Mouse (Mus musculus) B cell, adult 2 months (primary cell): Measurements from ENCODE around the gene Isg20.

ENCODE experiments used
- DNase-seq, 2 experiments: peaks; one replicate each; pipeline ENCODE4 v3.0.0; 2022

Gene Isg20

DNA sequence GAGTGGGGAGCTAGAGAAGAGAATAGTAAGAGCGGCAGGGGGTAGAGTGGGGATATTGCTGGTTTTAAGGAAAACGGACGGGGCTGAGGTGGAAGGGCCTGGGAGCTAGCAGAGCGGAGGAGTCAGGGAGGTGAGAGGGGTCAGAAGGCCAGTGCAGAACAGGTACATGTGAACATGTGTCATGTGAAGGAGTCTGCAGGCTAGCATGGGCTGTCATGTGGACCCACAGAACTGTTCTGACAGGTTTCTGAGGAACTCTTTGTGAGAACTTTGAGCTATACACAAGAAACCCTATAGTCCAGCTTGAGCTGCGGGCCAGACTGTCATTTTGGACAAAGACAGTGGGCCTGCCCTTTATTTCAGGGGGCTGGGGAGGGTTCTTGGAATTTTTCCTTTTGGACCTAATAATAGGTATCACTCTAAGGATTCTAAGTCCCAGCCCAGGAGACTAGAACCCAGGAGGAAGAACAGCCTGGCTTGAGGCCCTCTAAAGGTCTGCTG, at the start of gene Isg20:
Gene Isg20, plus strand, starts transcription at position 451 of the 501 bp plus-strand sequence.
- DNase-seq, result peak; percentile 30 to 34

DNA sequence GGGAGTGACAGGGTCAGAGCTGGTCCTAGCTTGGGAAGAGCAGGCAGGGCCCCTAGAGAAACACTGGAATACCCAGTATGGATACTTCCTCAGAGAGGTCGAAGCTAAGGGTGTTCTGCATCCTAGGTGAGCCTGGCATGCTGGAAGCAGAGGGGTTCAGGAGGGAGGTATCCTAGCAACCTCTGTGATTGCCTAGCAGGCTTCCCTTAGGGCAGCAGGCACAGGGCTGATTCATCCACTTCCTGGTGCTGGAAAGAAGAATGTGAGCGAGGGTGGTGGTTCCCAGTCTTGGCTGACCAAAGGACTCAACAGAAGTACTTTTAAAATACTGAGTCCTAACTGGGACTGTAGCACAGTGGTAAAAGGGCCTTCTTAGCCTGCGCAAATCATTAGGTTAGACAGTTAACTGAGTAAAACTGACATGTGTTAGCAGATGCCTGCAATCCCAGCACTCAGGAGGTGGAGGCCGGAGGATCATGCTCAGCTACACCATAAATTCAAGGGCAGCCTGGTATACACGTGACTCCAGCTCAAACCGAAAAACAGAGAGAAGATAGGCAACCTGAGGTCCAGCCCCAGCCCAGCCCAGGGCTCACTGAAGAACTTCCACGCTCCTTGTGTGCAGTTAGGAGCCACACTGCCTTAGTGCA, 49.3 kb upstream of the Isg20 start:
- DNase-seq, result no peak

DNA sequence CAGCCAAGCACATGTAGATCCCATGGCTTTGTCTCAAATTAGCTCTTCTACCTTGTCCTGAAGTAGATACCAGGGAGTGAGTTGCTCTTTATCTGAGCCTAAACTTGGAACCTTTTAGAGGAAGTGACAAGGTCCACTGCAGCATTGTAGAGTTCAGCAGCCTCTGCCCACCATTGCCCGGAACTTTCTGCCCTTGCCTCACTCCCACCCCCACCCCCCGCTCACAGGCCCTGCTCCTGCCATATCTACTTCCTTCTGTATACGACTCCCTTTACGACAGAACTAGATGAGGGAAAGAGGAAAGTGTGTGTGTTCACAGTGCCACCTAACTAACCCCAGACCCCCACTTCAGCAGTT, 48.8 kb upstream of the Isg20 start:
- DNase-seq, result no peak

DNA sequence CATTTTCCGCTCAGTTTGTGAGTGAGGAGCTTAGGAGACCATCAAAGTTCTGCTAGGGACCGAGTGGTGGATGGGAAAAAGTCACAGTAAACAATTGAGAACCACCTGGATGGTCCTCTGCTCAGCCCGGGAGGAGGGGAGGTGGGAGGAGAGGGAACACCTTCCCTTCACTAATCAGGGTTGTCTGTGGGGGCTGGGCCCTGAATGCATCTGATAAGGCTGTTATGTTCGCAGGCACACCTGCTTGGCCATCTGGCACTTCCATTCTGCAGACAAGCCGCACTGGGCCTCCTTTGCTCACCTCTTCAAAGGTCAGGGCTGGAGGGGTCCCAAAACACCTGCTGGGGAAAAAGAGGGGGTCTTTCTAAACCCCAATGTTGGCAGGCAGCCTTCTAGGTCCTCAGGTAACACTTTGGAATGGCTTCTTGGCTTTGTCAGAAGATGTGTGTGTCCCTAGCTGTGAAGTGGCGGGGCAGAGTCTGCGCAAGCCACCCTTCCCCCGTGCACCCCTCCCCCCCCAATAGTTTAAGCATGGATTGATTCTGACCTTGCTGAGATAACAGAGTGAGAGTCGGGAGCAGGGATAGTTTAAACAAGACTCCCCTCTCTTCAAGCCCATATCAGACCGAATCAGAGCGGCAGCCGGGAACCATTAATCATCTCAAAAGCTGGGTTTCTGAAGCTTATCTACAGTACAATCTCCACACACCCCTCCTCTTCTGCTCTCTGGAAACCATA, 47.8 kb upstream of the Isg20 start:
- DNase-seq, result no peak

DNA sequence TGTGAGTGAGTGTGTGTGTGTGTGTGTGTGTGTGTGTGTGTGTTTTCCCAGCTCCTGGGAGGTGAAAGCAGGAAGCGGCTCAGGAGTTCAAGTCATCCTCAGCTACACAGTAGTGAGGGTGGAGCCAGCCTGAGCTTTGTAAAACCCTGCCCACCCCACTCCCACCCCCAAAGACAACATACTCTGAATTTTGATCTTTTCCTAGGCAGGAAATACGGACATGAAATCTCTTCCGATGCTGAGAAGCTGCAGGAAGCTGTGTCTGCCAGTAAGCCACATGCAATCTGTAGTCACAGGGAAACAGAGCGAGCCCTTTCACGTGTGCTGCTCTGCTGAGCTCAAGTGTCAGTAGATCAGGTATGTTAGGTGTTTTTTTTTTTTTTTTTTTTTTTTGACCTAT, 44.5 kb upstream of the Isg20 start:
- DNase-seq, result no peak

DNA sequence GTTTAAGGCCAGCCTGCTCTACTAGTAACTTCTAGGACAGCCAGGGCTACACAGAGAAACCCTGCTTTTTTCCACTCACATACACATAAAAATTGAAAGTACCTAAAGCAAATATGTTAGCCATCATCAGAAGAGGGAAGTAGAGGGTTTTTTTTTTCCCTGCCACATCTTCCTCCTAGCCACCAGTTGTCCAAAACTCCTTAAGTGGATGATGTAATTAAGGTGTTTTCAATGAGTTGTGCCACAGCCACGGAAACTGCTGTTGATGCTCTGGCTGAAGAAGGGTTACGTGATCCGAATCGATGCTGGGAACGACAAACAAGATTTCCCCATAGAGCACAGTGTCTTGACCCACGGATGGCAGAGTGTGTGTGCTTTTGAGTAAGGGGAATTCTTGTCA, 40.9 kb upstream of the Isg20 start:
- DNase-seq, result no peak

DNA sequence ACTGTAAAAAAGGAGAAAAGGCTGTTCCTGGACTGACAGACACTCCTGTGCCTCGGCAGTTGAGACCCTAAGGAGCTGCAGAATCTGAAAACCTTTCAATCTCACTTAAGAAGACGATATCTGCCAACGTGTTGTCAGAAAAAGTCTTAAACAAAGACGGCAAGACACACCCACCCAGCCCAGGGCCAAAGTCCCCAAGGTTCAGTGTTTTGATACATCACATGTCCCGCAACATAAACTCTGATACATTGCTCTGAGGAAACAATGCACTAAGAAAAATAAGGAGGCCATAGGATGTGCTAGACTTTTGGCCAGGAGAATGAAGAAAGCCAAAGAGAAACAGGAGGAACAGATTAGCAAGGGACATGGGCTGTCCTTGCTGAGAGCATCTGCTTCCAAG, 40.4 kb upstream of the Isg20 start:
- DNase-seq, result no peak

DNA sequence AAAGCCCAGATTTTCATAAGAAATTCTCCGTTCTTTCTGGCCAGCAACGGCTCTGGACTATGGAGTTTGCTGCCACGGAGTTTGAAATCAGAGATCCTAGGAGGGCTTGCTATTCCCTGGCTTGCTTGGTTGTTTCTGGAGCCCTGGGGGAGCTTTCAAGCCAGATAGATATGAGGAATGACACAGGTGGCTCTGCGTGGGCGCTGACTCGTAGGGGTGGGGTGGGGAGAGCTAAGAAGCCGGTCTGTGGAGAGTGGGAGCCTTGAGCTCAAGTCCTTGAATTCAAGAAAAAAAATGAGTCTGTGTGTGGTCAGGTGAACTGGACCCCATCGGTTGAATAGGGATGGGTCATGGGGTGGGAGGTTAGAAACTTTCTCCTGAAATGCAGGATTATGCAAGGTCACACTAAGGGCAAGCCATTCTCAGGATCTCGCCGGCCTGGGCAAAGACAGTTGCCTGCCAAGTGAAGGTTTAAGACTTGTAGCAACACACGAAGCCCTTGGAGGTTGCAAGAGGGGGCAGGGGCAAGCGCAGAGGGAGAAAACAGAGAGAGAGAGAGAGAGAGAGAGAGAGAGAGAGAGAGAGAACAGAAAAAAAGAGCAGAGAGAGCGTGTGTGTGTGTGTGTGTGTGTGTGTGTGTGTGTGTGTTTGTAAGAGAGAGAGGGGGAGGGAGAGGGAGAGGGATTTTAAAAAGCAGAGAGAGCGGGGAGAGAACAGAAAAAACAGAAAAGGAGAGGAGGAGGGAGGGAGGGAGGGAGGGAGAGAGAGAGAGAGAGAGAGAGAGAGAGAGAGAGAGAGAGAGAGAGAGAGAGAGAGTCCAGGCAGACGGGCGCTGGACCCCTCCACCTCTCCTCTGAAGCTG, 31.4 kb upstream of the Isg20 start:
- DNase-seq, result no peak

DNA sequence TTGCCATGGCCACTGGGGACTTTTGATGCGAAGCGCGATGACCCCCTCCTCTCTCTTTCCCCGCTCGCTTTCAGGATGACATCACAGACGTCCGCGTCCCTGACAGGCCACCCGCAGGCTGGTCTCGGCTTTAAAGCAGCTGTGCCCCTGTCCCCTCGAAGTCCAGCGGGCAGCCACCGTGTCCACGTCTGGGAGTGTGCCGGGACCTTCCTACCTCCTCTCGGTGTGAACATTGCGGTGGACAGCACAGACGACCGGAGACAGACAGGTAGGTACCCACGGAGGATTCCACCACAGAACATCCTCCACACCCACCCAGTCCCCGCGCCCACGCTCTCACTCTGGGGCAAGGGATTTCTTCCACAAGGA, 30.8 kb upstream of the Isg20 start:
- peak; percentile 6 to 7 for DNase-seq

DNA sequence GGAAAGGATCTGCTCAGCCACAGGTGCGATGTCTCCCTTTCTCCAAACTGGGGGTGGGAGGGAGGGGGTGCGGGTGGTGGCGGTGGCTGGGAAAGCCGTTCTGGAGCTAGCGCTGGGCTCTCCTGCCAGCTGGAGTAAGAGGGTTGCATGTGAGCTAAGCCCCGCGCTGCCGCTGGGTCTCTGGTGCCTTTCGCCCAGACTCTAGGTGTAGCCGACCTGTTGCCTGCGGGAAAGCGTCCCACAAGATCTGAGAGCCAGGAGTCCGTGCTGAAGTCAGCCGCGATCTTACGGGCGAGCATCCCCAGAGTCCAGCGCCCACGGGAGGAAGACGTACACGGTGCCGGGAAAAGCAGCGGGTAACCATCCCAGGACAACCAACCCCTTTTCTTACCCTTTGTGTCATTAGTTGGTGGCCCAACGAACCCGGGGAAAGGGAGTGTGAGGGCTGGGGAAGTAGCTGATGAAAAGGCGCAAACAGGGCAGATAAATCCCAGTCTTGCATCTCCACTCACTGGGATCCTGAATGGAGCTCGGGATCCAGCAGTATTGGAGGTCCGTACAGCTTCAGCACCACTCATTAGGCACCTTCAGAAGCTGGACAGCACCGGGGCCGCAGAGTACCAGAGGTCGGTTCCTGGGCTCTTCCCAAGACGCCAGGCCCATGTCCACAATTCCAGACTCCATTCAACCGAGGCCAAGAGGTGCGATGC, 30.1 kb upstream of the Isg20 start:
- DNase-seq, result no peak

DNA sequence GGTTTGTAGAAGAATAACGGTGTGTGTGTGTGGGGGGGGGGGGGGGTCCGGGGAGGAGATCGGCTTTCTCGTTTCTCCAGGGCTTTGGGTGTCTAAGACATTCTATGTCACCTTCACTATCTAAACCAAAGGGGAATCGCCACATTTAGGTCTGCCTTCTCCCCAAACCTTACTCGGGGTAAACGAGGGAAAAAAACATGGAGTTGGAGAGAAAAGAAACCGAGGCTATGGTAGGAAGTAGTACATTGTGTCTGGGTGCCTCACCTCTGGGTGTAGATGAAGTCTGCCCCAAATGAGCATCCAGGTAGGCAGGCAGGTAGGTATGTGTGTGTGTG, 29.5 kb upstream of the Isg20 start:
- DNase-seq, result no peak

DNA sequence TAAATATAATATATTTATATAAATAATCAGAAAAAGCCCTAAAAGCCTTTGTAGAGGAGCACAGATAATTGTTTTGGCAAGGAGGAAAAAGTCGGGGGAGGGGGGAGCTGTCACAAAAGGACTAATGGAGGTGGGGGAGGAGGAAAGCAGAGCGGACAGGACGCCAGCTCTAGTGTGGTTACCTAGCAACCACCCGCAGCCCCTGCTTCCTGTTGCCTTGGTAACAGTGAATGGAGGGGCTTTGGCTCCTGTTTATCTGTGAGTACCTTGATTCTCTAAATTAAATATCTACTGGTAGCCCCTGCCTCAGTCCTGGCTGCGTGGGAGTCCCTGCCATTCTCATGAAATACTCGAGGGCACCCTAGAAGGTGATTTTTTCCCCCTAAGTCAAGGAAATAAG, 29.1 kb upstream of the Isg20 start:
- DNase-seq, result no peak

DNA sequence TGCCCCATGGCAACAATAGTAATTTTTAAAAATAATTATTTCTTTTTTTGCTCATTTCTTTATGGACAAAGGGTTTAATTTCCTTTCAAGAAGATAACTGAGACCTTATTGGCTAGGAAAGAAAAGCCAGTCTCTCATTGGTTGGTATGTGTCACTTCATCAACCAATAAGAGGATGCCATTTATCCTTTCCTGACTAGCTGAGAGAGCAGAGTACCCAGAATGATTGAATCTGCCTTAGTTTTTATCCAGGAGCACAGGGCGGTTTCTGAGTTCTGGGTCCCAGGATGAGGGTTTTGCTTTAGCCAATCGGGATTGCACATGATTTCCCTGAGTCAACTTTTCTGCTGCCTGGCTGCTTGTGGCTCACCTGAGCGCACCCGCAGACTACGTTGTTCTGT, 27.8 kb upstream of the Isg20 start:
- DNase-seq, result no peak

DNA sequence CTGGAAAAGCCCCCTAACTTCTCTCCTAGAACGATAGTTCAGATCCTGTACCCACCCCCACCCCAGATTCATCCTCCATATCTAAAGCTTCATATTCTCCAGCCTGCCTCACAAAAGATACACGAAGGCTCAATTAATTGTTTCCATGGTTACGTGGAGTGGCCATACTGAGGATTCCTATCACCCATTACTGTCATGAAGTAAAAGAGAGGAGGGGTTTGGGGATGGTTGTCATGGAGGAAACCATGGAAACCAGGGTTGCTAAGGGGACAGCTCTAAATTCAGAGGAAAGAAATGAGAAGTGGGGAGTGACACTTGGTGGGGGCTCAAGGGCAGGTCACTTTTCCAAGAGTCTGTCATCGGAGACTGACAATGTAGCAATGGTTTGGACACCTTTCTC, 26.7 kb upstream of the Isg20 start:
- DNase-seq, result no peak

DNA sequence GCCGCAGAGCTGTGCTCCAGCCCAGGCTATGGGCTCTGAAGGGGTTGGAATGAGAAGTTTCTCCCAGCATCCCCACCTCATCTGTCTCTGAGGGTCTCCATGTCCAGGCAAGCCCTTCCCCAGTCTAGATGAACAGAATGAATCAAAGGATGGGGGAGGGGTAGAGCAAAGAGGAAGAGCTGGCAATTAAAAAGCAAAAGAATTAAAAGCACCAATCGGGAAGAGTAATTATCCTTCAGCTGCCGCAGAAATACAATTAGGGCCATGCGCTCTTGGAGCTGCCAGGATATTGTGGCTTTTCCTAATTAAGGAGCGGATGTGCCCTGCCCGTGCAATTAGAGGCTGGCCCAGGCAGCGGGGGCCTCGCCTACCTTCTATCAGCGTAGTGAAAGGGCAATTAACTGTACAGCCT, 25.8 kb upstream of the Isg20 start:
- no peak for DNase-seq

DNA sequence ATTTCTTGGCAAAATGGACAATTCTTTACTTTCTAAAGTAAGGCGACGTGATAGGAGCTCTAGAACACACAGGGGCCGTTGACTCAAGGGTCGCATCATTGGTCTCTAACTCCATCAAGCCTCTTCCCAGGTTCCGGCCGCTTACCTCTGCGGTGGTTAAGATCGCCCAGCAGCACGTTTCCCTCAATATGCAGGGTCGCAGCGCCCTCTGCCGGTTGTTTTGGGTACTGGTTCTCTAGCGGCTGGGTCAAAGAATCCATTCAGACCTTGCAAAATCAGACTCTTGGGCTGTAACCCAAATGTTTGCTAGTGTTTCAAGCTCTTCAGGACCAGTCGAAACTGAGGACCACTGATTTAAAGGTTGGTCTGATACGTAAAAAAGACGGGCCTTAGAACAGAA, 22.6 kb upstream of the Isg20 start:
- peak; percentile 90 for DNase-seq

DNA sequence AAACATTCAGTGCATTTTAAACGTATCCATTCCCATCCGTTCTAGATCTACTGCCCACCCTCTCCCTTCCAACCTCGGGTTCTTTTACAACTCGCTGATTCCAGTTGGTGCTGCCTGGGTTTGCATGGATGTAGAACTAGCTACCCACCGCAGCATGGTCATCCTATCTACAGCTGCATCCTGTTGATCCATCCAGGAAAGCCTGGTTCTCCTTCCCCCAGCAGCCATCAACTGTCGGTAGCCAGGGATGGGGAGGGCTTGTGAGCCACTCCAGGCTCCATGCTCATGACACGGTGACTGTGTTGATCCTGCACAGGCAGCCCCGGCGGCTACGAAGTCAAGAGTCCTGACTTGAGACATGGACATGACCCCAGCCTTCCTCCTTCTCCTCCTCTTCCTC, 19.3 kb upstream of the Isg20 start:
- DNase-seq, result no peak

DNA sequence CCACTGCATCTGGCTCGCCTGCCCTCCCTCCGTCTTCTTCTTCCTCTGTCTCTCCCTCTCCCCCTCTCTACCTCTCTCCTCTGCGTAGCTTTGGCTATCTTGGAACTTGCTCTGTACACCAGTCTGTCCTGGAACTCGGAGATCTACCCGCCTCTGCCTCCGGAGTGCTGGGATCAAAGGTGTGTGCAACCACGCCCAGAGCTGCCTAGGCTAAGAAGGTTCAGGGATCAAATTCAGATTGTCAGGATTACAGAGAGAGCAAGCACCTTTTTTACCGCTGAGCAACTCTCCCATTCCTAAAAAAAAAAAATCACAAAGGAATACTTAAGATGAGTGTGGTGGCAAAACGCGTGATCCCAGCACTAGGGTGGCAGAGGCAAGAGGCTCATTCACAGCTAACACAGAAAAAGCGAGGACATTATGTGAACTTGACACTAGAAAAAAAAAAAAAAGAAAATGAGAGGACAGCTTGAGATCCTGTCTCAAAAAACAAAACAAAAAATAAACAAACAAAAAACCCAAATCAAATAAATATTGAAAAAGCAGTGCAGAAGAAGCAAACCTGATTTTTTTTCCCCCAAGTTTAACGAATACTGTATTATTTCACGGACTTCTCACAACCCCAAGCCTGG, 18.1 kb upstream of the Isg20 start:
- DNase-seq, result no peak

DNA sequence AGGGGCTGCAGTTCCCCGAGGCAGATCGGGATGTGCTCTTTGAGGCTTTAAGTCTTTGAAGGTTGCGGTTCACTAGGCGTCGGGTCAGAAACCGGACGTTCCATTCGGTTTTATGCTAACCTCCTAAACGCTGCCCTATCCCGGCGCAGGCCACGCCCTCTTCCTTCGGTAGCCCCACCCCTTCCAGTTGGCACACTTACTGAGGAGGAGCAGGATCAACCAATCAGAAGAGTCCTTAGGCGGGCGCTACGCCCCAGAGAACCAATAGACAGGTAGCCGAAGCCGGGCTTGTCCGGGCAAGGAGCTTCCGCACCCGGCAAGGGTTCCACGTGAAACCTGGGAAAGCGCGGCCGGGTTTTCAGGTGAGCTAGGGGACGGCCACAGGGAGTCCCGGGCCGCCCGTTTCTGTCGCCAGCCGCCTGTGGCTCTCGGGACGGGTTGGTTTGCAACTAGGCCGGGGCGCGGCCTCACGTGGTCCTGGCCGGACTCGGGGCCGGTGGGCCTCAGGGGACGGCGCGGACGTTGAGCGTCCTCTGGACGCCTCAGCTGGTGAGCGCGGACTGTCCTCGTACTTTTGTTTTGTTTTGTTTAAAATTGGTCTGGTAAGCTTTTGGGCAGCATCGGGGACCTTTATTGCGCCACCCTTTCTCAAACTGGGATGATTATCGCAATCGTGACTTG, 17.4 kb upstream of the Isg20 start, which contains the start of gene Aen:
Gene Aen, plus strand, starts transcription at position 202 of the 681 bp plus-strand sequence.
- peak; percentile 98 to 99 for DNase-seq

DNA sequence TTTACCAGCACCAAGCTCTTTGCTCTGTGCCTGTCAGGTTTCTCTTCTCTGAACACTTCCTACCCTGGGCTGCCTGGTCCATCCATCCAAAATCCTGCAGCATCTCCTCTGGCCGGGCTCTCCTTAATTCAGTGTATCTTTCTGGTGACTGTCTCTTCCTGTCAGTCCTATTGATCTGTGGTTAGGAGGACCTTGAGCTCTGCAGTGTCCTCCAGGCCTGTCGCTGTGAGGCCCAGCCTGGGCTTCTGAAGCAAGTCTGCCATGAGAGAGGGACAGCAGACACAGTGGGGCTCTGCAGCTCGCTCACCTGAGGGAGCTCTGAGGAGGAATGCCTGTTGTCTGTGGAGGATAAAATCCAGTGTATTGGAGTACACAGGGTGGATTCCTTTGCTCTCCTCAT, 15.7 kb upstream of the Isg20 start:
- no peak for DNase-seq

DNA sequence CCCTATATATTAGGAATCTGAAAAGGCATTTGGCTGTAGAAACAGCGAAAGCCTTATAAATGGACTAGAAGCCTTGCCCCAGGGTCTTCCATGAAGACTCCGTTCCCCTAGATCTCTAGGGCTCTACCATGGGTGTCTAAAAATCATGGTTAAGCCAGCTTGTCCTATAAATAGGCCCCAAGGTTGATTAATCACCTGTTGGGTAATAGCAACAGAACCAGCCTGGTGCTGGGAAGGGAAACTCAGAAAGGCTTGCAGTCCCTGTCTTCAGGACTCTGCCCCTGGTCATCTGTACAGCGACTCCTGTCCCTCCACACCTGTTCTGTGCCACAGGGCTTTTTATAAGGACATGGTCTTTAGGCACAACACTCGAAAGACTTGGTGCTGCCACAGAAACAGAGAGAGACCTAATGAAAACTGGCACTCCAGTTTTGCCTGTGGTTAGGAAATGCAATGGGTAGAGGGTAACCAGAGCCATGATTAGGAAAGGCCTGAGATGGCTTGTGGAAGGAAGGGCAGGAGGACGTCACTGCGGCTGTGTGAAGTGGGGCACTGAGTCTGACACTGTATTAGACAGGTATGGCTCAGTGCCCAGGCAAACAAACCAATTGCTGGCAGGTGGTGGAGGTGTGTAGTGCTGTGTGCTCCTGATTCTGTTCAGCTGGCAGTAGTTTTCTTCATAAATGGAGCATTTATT, 9.9 kb upstream of the Isg20 start:
- DNase-seq, result no peak
